Mouse (Mus musculus): ENCODE results near the gene Zfp672. TPM values are rescaled to one million over a fixed set of nuclear protein-coding genes. Genes with fewer than 3 reads are reported as not detected.
A peak's percentile ranks its signal among the peaks of the same experiment; 100 is the strongest.
"Not testable (repeated sequence)": the region's sequence is repeated elsewhere in the genome, so short reads cannot be mapped to it uniquely, and the experiment has no call there.

Gene Zfp672
- polyA plus RNA-seq, 1 experiment from 2014 or later = 42.3 TPM

DNA sequence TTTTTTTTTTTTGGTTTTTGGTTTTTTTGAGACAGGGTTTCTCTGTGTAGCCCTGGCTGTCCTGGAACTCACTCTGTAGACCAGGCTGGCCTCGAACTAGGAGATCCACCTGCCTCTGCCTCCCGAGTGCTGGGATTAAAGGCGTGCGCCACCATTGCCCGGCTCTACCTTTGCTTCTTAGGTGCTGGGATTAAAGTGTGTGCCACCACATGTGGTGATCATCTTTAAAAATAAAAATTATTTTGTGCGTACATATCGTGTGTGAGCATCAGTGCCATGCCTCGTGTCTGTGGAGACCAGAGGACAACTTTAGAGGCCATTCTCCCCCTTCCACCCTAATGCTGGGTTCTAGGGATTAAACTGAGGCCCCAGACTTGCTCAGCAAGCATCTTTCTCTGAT is 24.8 kb downstream of the Zfp672 start:
- H3K27me3 ChIP-seq (replicated peaks; ENCODE audit: control insufficient read depth, insufficient read depth, low read length); H3K4me2 ChIP-seq (ENCODE audit: low read depth, low read length); H3K27ac ChIP-seq (replicated peaks; ENCODE audit: low read depth, low read length); H3K36me3 ChIP-seq (ENCODE audit: control insufficient read depth, insufficient read depth, low read length); H3K4me3 ChIP-seq (ENCODE audit: low read depth, low read length); H3K9me3 ChIP-seq (ENCODE audit: control insufficient read depth, low read length); ATAC-seq (ENCODE audit: low read depth); DNase-seq (ENCODE audit: low spot score); H3K9ac ChIP-seq (ENCODE audit: low read depth, low read length): not testable (repeated sequence)
- 91% methylated on average over 8 of the region's 8 CpGs for WGBS
- peaks cover 15% of the 10 kb centered on the region for H3K4me1 ChIP-seq (ENCODE audit: control insufficient read depth, insufficient read depth, low read length)

GRCm38 (mm10) chr11:58303594-58303993 is 26.5 kb downstream of the Zfp672 start:
- H3K27ac ChIP-seq (replicated peaks; ENCODE audit: low read depth, low read length) = no peak overlapping the region
- H3K36me3 ChIP-seq (ENCODE audit: control insufficient read depth, insufficient read depth, low read length) = no peaks in the 10 kb centered on the region
- peak overlapping the region; percentile 63 for H3K4me2 ChIP-seq (ENCODE audit: low read depth, low read length)
- DNase-seq (ENCODE audit: low spot score) (no peak), ATAC-seq (ENCODE audit: low read depth) (no peak)
- WGBS = 17% methylated on average over 7 of the region's 7 CpGs
- peak overlapping the region; percentile 42; the same call in 1 of the 2 replicates for H3K9ac ChIP-seq (ENCODE audit: low read depth, low read length)
- no peaks in the 10 kb centered on the region for H3K9me3 ChIP-seq (ENCODE audit: control insufficient read depth, low read length)
- H3K4me1 ChIP-seq (ENCODE audit: control insufficient read depth, insufficient read depth, low read length) = peaks cover 15% of the 10 kb centered on the region
- no peaks in the 10 kb centered on the region for H3K27me3 ChIP-seq (replicated peaks; ENCODE audit: control insufficient read depth, insufficient read depth, low read length)
- H3K4me3 ChIP-seq (ENCODE audit: low read depth, low read length) = peak overlapping the region; percentile 51

DNA sequence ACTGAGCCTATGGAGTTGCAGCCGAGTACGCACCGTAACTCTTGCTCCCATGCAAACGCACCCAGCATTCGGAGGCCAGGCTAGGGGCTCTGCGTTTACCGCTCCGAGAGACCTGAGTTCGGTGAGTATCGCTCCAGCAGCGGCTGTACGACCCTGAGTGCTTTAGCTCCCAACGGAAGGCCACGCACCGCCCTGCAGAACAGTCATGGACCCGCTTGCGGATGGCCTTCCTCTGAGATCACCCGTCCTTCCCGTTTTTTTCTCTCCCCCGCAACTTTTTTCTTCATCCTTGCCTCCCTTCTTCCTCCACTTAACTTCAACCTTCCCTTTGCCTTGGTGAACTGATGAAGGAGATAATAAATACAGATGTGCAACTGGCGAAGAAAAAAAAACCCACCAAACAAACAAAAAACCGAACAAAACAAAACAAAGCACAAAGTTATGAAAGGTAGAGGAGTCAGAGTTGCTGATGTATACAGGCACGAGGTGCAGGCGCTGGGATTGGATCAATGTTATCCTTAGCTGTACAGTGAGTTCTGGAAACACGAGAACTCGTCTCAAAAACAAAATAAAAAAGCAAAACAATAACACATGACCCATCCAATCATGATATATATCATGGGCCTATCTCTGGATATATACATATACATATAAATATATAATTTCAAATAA is 27.2 kb downstream of the Zfp672 start:
- peak overlapping the region; percentile 64 for H3K9ac ChIP-seq (ENCODE audit: low read depth, low read length)
- H3K4me1 ChIP-seq (ENCODE audit: control insufficient read depth, insufficient read depth, low read length) = peaks cover 12% of the 10 kb centered on the region
- H3K27ac ChIP-seq (replicated peaks; ENCODE audit: low read depth, low read length) = peak overlapping the region; percentile 94
- no peaks in the 10 kb centered on the region for H3K9me3 ChIP-seq (ENCODE audit: control insufficient read depth, low read length)
- peak; percentile 53 for ATAC-seq (ENCODE audit: low read depth)
- peak; percentile 33 for DNase-seq (ENCODE audit: low spot score)
- H3K36me3 ChIP-seq (ENCODE audit: control insufficient read depth, insufficient read depth, low read length) = no peaks in the 10 kb centered on the region
- peak overlapping the region; percentile 63 for H3K4me2 ChIP-seq (ENCODE audit: low read depth, low read length)
- WGBS = under 1% methylated on average over 20 of the region's 26 CpGs
- peak overlapping the region; percentile 51 for H3K4me3 ChIP-seq (ENCODE audit: low read depth, low read length)
- no peaks in the 10 kb centered on the region for H3K27me3 ChIP-seq (replicated peaks; ENCODE audit: control insufficient read depth, insufficient read depth, low read length)

- H3K27me3 ChIP-seq (replicated peaks; ENCODE audit: control insufficient read depth, insufficient read depth, low read length) = no peaks in the 10 kb centered on the region
- H3K9ac ChIP-seq (ENCODE audit: low read depth, low read length) = peak overlapping the region; percentile 64
- under 1% methylated on average over 36 of the region's 36 CpGs for WGBS
- H3K4me3 ChIP-seq (ENCODE audit: low read depth, low read length) = peak overlapping the region; percentile 51
- no peaks in the 10 kb centered on the region for H3K36me3 ChIP-seq (ENCODE audit: control insufficient read depth, insufficient read depth, low read length)
- peak overlapping the region; percentile 94 for H3K27ac ChIP-seq (replicated peaks; ENCODE audit: low read depth, low read length)
- peak; percentile 91 for ATAC-seq (ENCODE audit: low read depth)
- no peaks in the 10 kb centered on the region for H3K9me3 ChIP-seq (ENCODE audit: control insufficient read depth, low read length)
- peaks cover 9% of the 10 kb centered on the region for H3K4me1 ChIP-seq (ENCODE audit: control insufficient read depth, insufficient read depth, low read length)
- peak; percentile 98 for DNase-seq (ENCODE audit: low spot score)
- H3K4me2 ChIP-seq (ENCODE audit: low read depth, low read length) = peak overlapping the region; percentile 63
Observed at GRCm38 (mm10) chr11:58301837-58302754, 28.0 kb downstream of the Zfp672 start.

DNA sequence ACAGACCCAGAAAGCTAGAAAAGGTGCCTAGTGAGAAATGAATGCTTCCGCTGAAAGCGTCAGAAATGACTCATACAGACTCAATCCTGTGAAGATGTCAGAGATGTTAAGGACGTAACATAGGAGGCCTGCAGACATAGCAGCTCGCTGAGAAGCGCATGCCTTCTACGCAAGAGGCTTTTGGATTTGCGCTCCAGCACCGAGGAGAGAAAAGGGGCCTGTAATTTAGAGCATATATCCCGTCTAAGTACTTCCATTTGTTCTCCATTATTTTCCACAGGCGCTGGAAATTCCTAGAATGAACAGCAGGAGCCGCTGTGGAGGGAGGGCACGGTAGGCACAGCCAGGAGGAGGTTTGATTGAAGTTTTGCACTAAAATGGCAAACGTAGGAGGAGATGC is 29.1 kb downstream of the Zfp672 start:
- Histone ChIP-seq H3K36me3 (ENCODE audit: control insufficient read depth, insufficient read depth, low read length) (no peaks in the 10 kb centered on the region), H3K4me2 (ENCODE audit: low read depth, low read length) (peak overlapping the region; percentile 63)
- 8% methylated on average over 13 of the region's 13 CpGs for WGBS

DNA sequence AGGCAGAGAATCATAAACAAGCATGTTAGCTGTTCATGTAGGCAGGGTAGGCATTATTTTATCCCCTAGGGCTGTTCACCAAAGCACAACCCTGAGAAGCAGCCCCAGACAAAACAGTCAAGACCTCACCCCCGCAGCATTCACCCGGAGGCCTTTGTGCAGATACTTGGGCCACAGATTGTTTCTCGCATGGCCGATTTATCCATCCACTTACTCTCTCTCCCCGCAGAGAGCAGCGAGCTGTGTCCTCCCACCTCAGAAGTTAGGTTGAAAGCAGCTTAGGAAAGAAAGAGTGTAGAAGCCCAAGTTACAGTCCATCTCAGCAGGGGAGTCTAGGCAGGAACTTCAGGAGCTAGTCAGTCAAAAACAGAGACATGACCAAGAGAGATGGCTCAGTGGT is 32.7 kb downstream of the Zfp672 start:
- no peaks in the 10 kb centered on the region for H3K4me1 ChIP-seq (ENCODE audit: control insufficient read depth, insufficient read depth, low read length)
- H3K27ac ChIP-seq (replicated peaks; ENCODE audit: low read depth, low read length) = no peak overlapping the region
- no peaks in the 10 kb centered on the region for H3K36me3 ChIP-seq (ENCODE audit: control insufficient read depth, insufficient read depth, low read length)
- no peak overlapping the region for H3K4me2 ChIP-seq (ENCODE audit: low read depth, low read length)
- ATAC-seq (ENCODE audit: low read depth) = no peak
- no peak overlapping the region for H3K4me3 ChIP-seq (ENCODE audit: low read depth, low read length)
- DNase-seq (ENCODE audit: low spot score) = no peak
- WGBS = 79% methylated on average over 6 of the region's 6 CpGs
- H3K27me3 ChIP-seq (replicated peaks; ENCODE audit: control insufficient read depth, insufficient read depth, low read length) = no peaks in the 10 kb centered on the region
- H3K9ac ChIP-seq (ENCODE audit: low read depth, low read length) = no peak overlapping the region
- H3K9me3 ChIP-seq (ENCODE audit: control insufficient read depth, low read length) = no peaks in the 10 kb centered on the region

More for the DNA sequence above, 29.1 kb downstream of the Zfp672 start:
- Histone ChIP-seq H3K9me3 (ENCODE audit: control insufficient read depth, low read length) (no peaks in the 10 kb centered on the region), H3K27ac (replicated peaks; ENCODE audit: low read depth, low read length) (peak overlapping the region; percentile 48; the same call in 1 of the 2 replicates), H3K4me1 (ENCODE audit: control insufficient read depth, insufficient read depth, low read length) (peaks cover 5% of the 10 kb centered on the region), H3K4me3 (ENCODE audit: low read depth, low read length) (peak overlapping the region; percentile 51), H3K27me3 (replicated peaks; ENCODE audit: control insufficient read depth, insufficient read depth, low read length) (no peaks in the 10 kb centered on the region), H3K9ac (ENCODE audit: low read depth, low read length) (peak overlapping the region; percentile 28; the same call in 1 of the 2 replicates)
- DNase-seq (ENCODE audit: low spot score) = peak; percentile 63
- no peak for ATAC-seq (ENCODE audit: low read depth)

DNA sequence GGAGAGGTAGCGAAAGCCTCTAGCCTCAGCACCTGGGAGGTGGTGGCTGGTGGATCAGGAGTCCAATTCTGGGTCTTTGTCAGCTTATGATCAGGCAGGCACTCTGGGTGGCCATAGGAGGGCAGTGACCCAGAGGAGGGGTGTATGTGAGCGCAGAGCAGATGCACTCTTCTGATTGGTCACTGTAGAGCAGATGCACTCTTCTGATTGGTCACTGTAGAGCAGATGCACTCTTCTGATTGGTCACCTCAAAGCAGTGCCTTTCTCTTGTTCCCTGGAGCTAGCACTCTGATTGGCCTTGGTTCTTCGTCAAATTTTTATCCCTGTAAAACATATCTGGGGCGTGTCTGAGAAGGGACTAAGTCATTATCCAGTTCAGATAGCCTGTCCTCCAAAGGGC is 37.3 kb downstream of the Zfp672 start:
- no peaks in the 10 kb centered on the region for H3K36me3 ChIP-seq (ENCODE audit: control insufficient read depth, insufficient read depth, low read length)
- no peaks in the 10 kb centered on the region for H3K27me3 ChIP-seq (replicated peaks; ENCODE audit: control insufficient read depth, insufficient read depth, low read length)
- no peak overlapping the region for H3K4me2 ChIP-seq (ENCODE audit: low read depth, low read length)
- H3K27ac ChIP-seq (replicated peaks; ENCODE audit: low read depth, low read length) = no peak overlapping the region
- DNase-seq (ENCODE audit: low spot score) = no peak
- ATAC-seq (ENCODE audit: low read depth) = no peak
- 56% methylated on average over 4 of the region's 4 CpGs for WGBS
- no peak overlapping the region for H3K4me3 ChIP-seq (ENCODE audit: low read depth, low read length)
- no peaks in the 10 kb centered on the region for H3K9me3 ChIP-seq (ENCODE audit: control insufficient read depth, low read length)
- no peak overlapping the region for H3K9ac ChIP-seq (ENCODE audit: low read depth, low read length)
- no peaks in the 10 kb centered on the region for H3K4me1 ChIP-seq (ENCODE audit: control insufficient read depth, insufficient read depth, low read length)

GRCm38 (mm10) chr11:58290812-58291211 is 39.3 kb downstream of the Zfp672 start:
- Histone ChIP-seq H3K9ac (ENCODE audit: low read depth, low read length) (no peak overlapping the region), H3K27me3 (replicated peaks; ENCODE audit: control insufficient read depth, insufficient read depth, low read length) (no peaks in the 10 kb centered on the region), H3K4me1 (ENCODE audit: control insufficient read depth, insufficient read depth, low read length) (no peaks in the 10 kb centered on the region), H3K4me2 (ENCODE audit: low read depth, low read length) (no peak overlapping the region), H3K36me3 (ENCODE audit: control insufficient read depth, insufficient read depth, low read length) (no peaks in the 10 kb centered on the region), H3K9me3 (ENCODE audit: control insufficient read depth, low read length) (no peaks in the 10 kb centered on the region), H3K27ac (replicated peaks; ENCODE audit: low read depth, low read length) (no peak overlapping the region), H3K4me3 (ENCODE audit: low read depth, low read length) (no peak overlapping the region)
- 77% methylated on average over 4 of the region's 4 CpGs for WGBS
- no peak for ATAC-seq (ENCODE audit: low read depth)
- DNase-seq (ENCODE audit: low spot score) = no peak

All from embryonic facial prominence, embryonic 14.5 days (tissue).